Mouse (Mus musculus): ENCODE data around the gene Hexim2.

DNA sequence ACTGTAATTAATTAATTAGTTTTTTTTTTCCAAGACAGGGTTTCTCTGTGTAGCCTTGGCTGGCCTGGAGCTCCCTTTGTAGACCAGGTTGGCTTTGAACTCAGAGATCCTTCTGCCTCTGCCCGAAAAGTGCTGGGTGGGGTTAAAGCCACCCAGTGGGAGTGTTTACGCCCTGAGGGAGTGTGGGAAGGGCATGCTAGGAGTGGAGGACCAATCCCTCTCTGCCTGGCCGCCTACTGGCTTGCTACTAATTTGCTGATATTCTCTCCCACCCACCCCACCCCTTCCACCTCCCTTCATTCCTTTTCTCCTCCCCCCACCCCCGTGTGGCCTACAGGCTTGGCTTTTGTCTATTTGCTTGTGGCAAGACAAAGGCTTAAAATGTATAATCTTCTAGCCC lies 25.8 kb upstream of the Hexim2 start:
- TF ChIP-seq CTCF (IDR thresholded peaks at IDR 0.05; ENCODE audit: borderline replicate concordance, insufficient read depth, low read length) (no peak), POLR2A (IDR thresholded peaks at IDR 0.05; ENCODE audit: low read depth, low read length) (no peak)
